Mouse (Mus musculus): ENCODE measurements at regions not wholly inside any gene's neighbourhood (a gene's known extent, or its start where the extent isn't known, plus 50 kb on each side); places are given as distances from the start of the nearest gene placed in this dataset.
A peak's percentile ranks its signal among the peaks of the same experiment; 100 is the strongest.

DNA sequence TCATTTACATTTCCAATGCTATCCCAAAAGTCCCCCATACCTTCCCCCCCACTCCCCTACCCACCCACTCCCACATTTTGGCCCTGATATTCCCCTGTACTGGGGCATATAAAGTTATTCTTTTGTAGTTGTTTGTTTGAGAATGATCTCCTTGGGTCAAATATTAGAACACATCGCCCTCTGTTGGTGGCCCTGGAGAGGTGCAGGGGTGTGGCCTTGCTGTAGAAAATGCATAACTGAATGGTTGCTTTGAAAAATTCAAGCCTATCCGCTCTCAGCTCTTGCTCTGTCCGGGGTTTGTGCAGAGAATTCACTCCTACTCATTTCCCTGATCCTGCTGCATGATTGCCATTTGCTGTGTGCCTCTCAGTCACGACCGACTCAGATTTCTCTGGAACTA, 336.4 kb upstream of the Epha6 start:
- DNase-seq (ENCODE audit: low read depth, low spot score): peak; percentile 2
